ENCODE assay signal across 9 mouse cellular contexts in the genomic region with DNA sequence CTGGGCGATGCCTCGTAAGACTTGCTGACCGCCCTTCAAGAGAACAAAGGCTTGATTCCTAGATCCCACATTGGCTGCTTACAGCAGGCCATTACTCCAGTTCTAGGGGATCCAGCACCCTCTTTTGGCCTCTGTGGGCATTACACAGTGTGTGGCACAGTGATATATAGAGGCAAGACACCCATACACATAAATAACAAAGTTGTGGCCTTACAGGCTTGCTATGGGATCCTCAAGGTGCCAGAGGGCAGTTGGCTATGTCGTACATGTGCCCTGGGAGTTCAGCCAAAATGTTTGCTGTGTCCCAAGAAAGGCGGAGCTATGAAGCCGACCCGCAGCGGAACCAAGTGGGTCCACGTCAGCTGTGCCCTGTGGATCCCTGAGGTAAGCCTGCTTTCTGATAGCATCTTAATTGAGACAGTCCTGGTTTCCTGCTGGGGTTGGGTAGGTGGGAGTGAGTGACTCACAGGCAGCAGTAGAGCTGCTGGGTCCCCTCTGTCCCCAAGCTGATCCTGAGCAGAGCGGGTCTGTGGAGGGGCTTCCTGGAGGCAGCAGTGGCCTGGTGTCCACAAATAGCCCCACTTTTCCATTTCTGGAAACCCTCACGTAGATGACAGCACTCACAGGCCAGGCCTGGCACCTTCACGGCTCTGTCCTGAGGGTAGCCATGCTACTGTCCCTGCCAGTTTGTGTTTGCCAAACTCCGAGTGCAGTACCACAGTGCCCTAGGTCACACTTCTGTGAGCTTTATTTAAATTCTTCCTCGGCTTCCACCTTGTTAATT. TPM values are rescaled to one million over a fixed set of nuclear protein-coding genes. Genes with fewer than 3 reads are reported as not detected.
A peak's percentile ranks its signal among the peaks of the same experiment; 100 is the strongest.
DNase-seq lines count a peak whose midpoint lies in the region; ATAC-seq lines count a peak whose summit lies in the region.
"Had no signal": no experiment of that assay in that cellular context is flagged by ENCODE, and none has a peak within 500 bp of the region (broad histone marks: within the 10 kb centered on the region; RNA-seq: fewer than 3 reads in every experiment).

No protein-coding gene starts in this region.

- WGBS in embryonic facial prominence, embryonic 10.5 days = 86% methylated on average over 14 of the region's 14 CpGs
- 69% methylated on average over 14 of the region's 14 CpGs for WGBS in heart, embryonic 11.5 days (ENCODE audit: insufficient replicate concordance)
- WGBS in stomach, embryonic 16.5 days = 85% methylated on average over 14 of the region's 14 CpGs

- peaks cover 81% of the 10 kb centered on the region for H3K36me3 ChIP-seq in embryonic facial prominence, embryonic 10.5 days (replicated peaks)
- H3K36me3 ChIP-seq in heart, embryonic 11.5 days (ENCODE audit: control insufficient read depth, insufficient read depth, low read length) = peaks cover 6% of the 10 kb centered on the region; the same call in 1 of the 2 replicates
- H3K36me3 ChIP-seq in stomach, embryonic 16.5 days (ENCODE audit: control insufficient read depth, insufficient read depth, low read length) = peaks cover 12% of the 10 kb centered on the region; the same call in 1 of the 2 replicates

- H3K27ac ChIP-seq in embryonic facial prominence, embryonic 10.5 days (replicated peaks) = peak overlapping the region; percentile 58
- H3K27ac ChIP-seq in heart, embryonic 11.5 days (ENCODE audit: low read depth, low read length) = peak overlapping the region; percentile 37
- no peak overlapping the region for H3K27ac ChIP-seq in stomach, embryonic 16.5 days (ENCODE audit: low read length)
- H3K27ac ChIP-seq: macrophage had no signal

- H3K9ac ChIP-seq in heart, embryonic 11.5 days (ENCODE audit: low read depth, low read length) = no peak overlapping the region
- no peak overlapping the region for H3K9ac ChIP-seq in stomach, embryonic 16.5 days (ENCODE audit: low read length)

- no peaks in the 10 kb centered on the region for H3K9me3 ChIP-seq in embryonic facial prominence, embryonic 10.5 days
- H3K9me3 ChIP-seq in heart, embryonic 11.5 days (replicated peaks; ENCODE audit: control insufficient read depth, low read length) = no peaks in the 10 kb centered on the region
- H3K9me3 ChIP-seq in stomach, embryonic 16.5 days (replicated peaks; ENCODE audit: control insufficient read depth, low read length) = no peaks in the 10 kb centered on the region

- 0 out of 2 replicates have a peak, but pooled peaks have one; percentile 39 for ATAC-seq in heart, embryonic 11.5 days (replicated peaks; ENCODE audit: insufficient number of reproducible peaks, low FRiP score, low TSS enrichment)
- peak; percentile 37; the same call in 1 of the 2 replicates for ATAC-seq in stomach, embryonic 16.5 days (ENCODE audit: insufficient read depth, low FRiP score)

- H3K27me3 ChIP-seq in embryonic facial prominence, embryonic 10.5 days (replicated peaks; ENCODE audit: low read depth, poor library complexity, severe bottlenecking) = no peaks in the 10 kb centered on the region
- no peaks in the 10 kb centered on the region for H3K27me3 ChIP-seq in heart, embryonic 11.5 days (ENCODE audit: control insufficient read depth, insufficient read depth, low read length)
- no peaks in the 10 kb centered on the region for H3K27me3 ChIP-seq in stomach, embryonic 16.5 days (ENCODE audit: control insufficient read depth, insufficient read depth, low read length)

- DNase-seq in ovary, postnatal 36 days (ENCODE audit: low spot score) = peak; percentile 47
- no peak for DNase-seq in ovary, postnatal 10 days (ENCODE audit: low spot score)
- peak; percentile 77 for DNase-seq in adrenal gland, postnatal 14 days
- peak; percentile 49 for DNase-seq in embryonic facial prominence, embryonic 10.5 days (ENCODE audit: low spot score)
- DNase-seq in kidney, adult 8-10 months = peak; percentile 59 to 84
- peak; percentile 83 for DNase-seq in lung, postnatal 36 days

- H3K4me2 ChIP-seq in heart, embryonic 11.5 days = no peak overlapping the region
- H3K4me2 ChIP-seq in stomach, embryonic 16.5 days (ENCODE audit: low read depth, low read length) = no peak overlapping the region

- peaks cover 12% of the 10 kb centered on the region for H3K4me1 ChIP-seq in embryonic facial prominence, embryonic 10.5 days
- H3K4me1 ChIP-seq in heart, embryonic 11.5 days (ENCODE audit: control insufficient read depth, insufficient read depth, low read length) = peaks cover 18% of the 10 kb centered on the region
- 0 out of 2 replicates have a peak, but pooled peaks cover 6% of the 10 kb centered on the region for H3K4me1 ChIP-seq in stomach, embryonic 16.5 days (ENCODE audit: control insufficient read depth, insufficient read depth, low read length)

- no peak overlapping the region for H3K4me3 ChIP-seq in embryonic facial prominence, embryonic 10.5 days
- no peak overlapping the region for H3K4me3 ChIP-seq in heart, embryonic 11.5 days (ENCODE audit: low read depth, low read length)
- H3K4me3 ChIP-seq in stomach, embryonic 16.5 days (replicated peaks; ENCODE audit: low read length) = no peak overlapping the region

RNA-seq across cellular contexts. Expression of gene Jade1, which starts 44.5 kb away (rescaled TPM):
- 42.8 and 43.5 TPM in 2 replicates for total RNA-seq in adrenal gland, postnatal 14 days (2021)
- polyA plus RNA-seq in embryonic facial prominence, embryonic 10.5 days (2016; fragmentation: Nextera tagmentation; extraction: Ambion mirVana) = 15.5 and 18.8 TPM in 2 replicates
- polyA plus RNA-seq in heart, embryonic 11.5 days (2014; fragmentation: Nextera tagmentation; extraction: Ambion mirVana) = 12.0 and 13.8 TPM in 2 replicates
- polyA plus RNA-seq in stomach, embryonic 16.5 days (2015; fragmentation: Nextera tagmentation; extraction: Ambion mirVana) = 11.5 and 11.6 TPM in 2 replicates
